ENCODE assay signal across 8 mouse cellular contexts in genomic region chr8:45999784-46000705, GRCm38 (mm10). TPM values are rescaled to one million over a fixed set of nuclear protein-coding genes. Genes with fewer than 3 reads are reported as not detected.
DNase-seq lines count a peak whose midpoint lies in the region; ATAC-seq and TF ChIP-seq lines count a peak whose summit lies in the region.

No protein-coding gene starts in this region.

- peak overlapping the region; percentile 95 for H3K27ac ChIP-seq in embryonic facial prominence, embryonic 14.5 days (replicated peaks; ENCODE audit: low read depth, low read length)
- H3K27ac ChIP-seq in limb, embryonic 14.5 days (replicated peaks; ENCODE audit: low read depth, low read length), result peak overlapping the region; percentile 91
- H3K27ac ChIP-seq in midbrain, postnatal 0 days (ENCODE audit: low read depth, low read length), result peak overlapping the region; percentile 99

- peak overlapping the region; percentile 97 for H3K4me2 ChIP-seq in embryonic facial prominence, embryonic 14.5 days (ENCODE audit: low read depth, low read length)
- H3K4me2 ChIP-seq in limb, embryonic 14.5 days (replicated peaks; ENCODE audit: low read depth, low read length, severe bottlenecking), result peak overlapping the region; percentile 73
- peak overlapping the region; percentile 94 for H3K4me2 ChIP-seq in midbrain, postnatal 0 days (ENCODE audit: low read depth, low read length, poor library complexity, severe bottlenecking)

- peak overlapping the region; percentile 88 for H3K9ac ChIP-seq in embryonic facial prominence, embryonic 14.5 days (ENCODE audit: low read depth, low read length)
- peak overlapping the region; percentile 73 for H3K9ac ChIP-seq in limb, embryonic 14.5 days (ENCODE audit: low read depth, low read length, severe bottlenecking)
- peak overlapping the region; percentile 82 for H3K9ac ChIP-seq in midbrain, postnatal 0 days (replicated peaks; ENCODE audit: low read length, poor library complexity, severe bottlenecking)

- peak; percentile 97 for DNase-seq in 3T3-L1 (ENCODE audit: low read depth, low spot score)
- peak; percentile 96 to 98 for DNase-seq in adrenal gland, postnatal 4 days (ENCODE audit: low spot score in 2 of 2)
- DNase-seq in embryonic facial prominence, embryonic 14.5 days (ENCODE audit: low spot score), result peak; percentile 98
- DNase-seq in heart, adult 8-10 months (ENCODE audit: low spot score), result peak; percentile 99
- peak; percentile 99 for DNase-seq in kidney, adult 9 months
- DNase-seq in limb, embryonic 14.5 days (ENCODE audit: low spot score), result peak; percentile 97
- peak; percentile 98 for DNase-seq in midbrain, postnatal 0 days (ENCODE audit: low spot score)
- peak; percentile 96 for DNase-seq in spleen, postnatal 14 days (ENCODE audit: low spot score in 2 of 2)

- no peak; the same call in none of the 2 replicates for TF ChIP-seq CTCF in midbrain, postnatal 0 days (IDR thresholded peaks at IDR 0.05)

- H3K4me1 ChIP-seq in embryonic facial prominence, embryonic 14.5 days (ENCODE audit: control insufficient read depth, insufficient read depth, low read length), result peaks cover 9% of the 10 kb centered on the region
- H3K4me1 ChIP-seq in limb, embryonic 14.5 days (ENCODE audit: control insufficient read depth, insufficient read depth, low read length), result peaks cover 3% of the 10 kb centered on the region; the same call in 1 of the 2 replicates
- peaks cover 6% of the 10 kb centered on the region; the same call in 1 of the 2 replicates for H3K4me1 ChIP-seq in midbrain, postnatal 0 days (ENCODE audit: insufficient read depth, low read length)

- peaks cover 25% of the 10 kb centered on the region for H3K36me3 ChIP-seq in embryonic facial prominence, embryonic 14.5 days (ENCODE audit: control insufficient read depth, insufficient read depth, low read length)
- peaks cover 25% of the 10 kb centered on the region for H3K36me3 ChIP-seq in limb, embryonic 14.5 days (ENCODE audit: control insufficient read depth, insufficient read depth, low read length)
- peaks cover 4% of the 10 kb centered on the region; the same call in 1 of the 2 replicates for H3K36me3 ChIP-seq in midbrain, postnatal 0 days (ENCODE audit: insufficient read depth, low read length)

- peak; percentile 99 for ATAC-seq in embryonic facial prominence, embryonic 14.5 days (ENCODE audit: low read depth)
- ATAC-seq in limb, embryonic 14.5 days (ENCODE audit: low FRiP score, low read depth), result peak; percentile 99
- peak; percentile 99 for ATAC-seq in midbrain, postnatal 0 days (ENCODE audit: low FRiP score)

- 0 out of 2 replicates have a peak, but pooled peaks have one; percentile 80 for TF ChIP-seq POLR2A in limb, embryonic 14.5 days (IDR thresholded peaks at IDR 0.05; ENCODE audit: borderline replicate concordance, extremely low read depth, insufficient read depth, insufficient read length)

- no peaks in the 10 kb centered on the region for H3K27me3 ChIP-seq in embryonic facial prominence, embryonic 14.5 days (replicated peaks; ENCODE audit: control insufficient read depth, insufficient read depth, low read length)
- H3K27me3 ChIP-seq in limb, embryonic 14.5 days (ENCODE audit: control insufficient read depth, insufficient read depth, low read length), result no peaks in the 10 kb centered on the region
- H3K27me3 ChIP-seq in midbrain, postnatal 0 days (ENCODE audit: insufficient read depth, low read length), result no peaks in the 10 kb centered on the region

- 7% methylated on average over 39 of the region's 55 CpGs for WGBS in embryonic facial prominence, embryonic 14.5 days
- 6% methylated on average over 51 of the region's 55 CpGs for WGBS in limb, embryonic 14.5 days
- 2% methylated on average over 54 of the region's 55 CpGs for WGBS in midbrain, postnatal 0 days

- H3K4me3 ChIP-seq in embryonic facial prominence, embryonic 14.5 days (ENCODE audit: low read depth, low read length), result peak overlapping the region; percentile 59
- H3K4me3 ChIP-seq in limb, embryonic 14.5 days (replicated peaks; ENCODE audit: low read length), result peak overlapping the region; percentile 54
- H3K4me3 ChIP-seq in midbrain, postnatal 0 days (ENCODE audit: low read depth, low read length), result peak overlapping the region; percentile 58

- H3K9me3 ChIP-seq in embryonic facial prominence, embryonic 14.5 days (ENCODE audit: control insufficient read depth, low read length), result no peaks in the 10 kb centered on the region
- no peaks in the 10 kb centered on the region for H3K9me3 ChIP-seq in limb, embryonic 14.5 days (ENCODE audit: control insufficient read depth, low read length)
- H3K9me3 ChIP-seq in midbrain, postnatal 0 days (ENCODE audit: low read length), result no peaks in the 10 kb centered on the region

RNA-seq across cellular contexts. Expression of gene Lrp2bp, which starts 0.9 kb away (rescaled TPM):
- under 1 TPM; 0.28 to 0.51 TPM for total RNA-seq in adrenal gland, postnatal 4 days (2021)
- polyA plus RNA-seq in embryonic facial prominence, embryonic 14.5 days (2014; fragmentation: Nextera tagmentation; extraction: Ambion mirVana), result 0.35 and 1.1 TPM in 2 replicates
- total RNA-seq in heart, adult 8-10 months (2022), result 1 to 10 TPM in 3 of 4 experiments, under 1 TPM in 1; 0.78 to 2.2 (median 1.0) TPM
- 0.24 and 0.29 TPM in 2 replicates for polyA plus RNA-seq in limb, embryonic 14.5 days (2012; rRNA removed)
- polyA plus RNA-seq in limb, embryonic 14.5 days (2014; fragmentation: Nextera tagmentation; extraction: Ambion mirVana), result 0.40 and 0.53 TPM in 2 replicates
- 0.27 and 1.0 TPM in 2 replicates for total RNA-seq in midbrain, postnatal 0 days (2014; rRNA removed)
- polyA plus RNA-seq in midbrain, postnatal 0 days (2015; fragmentation: Nextera tagmentation; extraction: Ambion mirVana), result 0.17 and 0.35 TPM in 2 replicates

RNA-seq across cellular contexts. Expression of gene Ankrd37, which starts 5.5 kb away (rescaled TPM):
- 1 to 10 TPM; 2.3 TPM for total RNA-seq in adrenal gland, postnatal 4 days (2021)
- polyA plus RNA-seq in embryonic facial prominence, embryonic 14.5 days (2014; fragmentation: Nextera tagmentation; extraction: Ambion mirVana), result 17.9 and 19.2 TPM in 2 replicates
- 10 to 100 TPM in 1 of 4 experiments, 1 to 10 TPM in 3; 4.0 to 10.6 (median 6.6) TPM for total RNA-seq in heart, adult 8-10 months (2022)
- 10.9 and 17.2 TPM in 2 replicates for polyA plus RNA-seq in limb, embryonic 14.5 days (2012; rRNA removed)
- polyA plus RNA-seq in limb, embryonic 14.5 days (2014; fragmentation: Nextera tagmentation; extraction: Ambion mirVana), result 18.7 and 19.4 TPM in 2 replicates
- 4.3 and 13.8 TPM in 2 replicates for total RNA-seq in midbrain, postnatal 0 days (2014; rRNA removed)
- polyA plus RNA-seq in midbrain, postnatal 0 days (2015; fragmentation: Nextera tagmentation; extraction: Ambion mirVana), result 13.4 and 15.4 TPM in 2 replicates

RNA-seq across cellular contexts. Expression of gene Ufsp2, which starts 24.7 kb away (rescaled TPM):
- total RNA-seq in adrenal gland, postnatal 4 days (2021), result 10 to 100 TPM; 54.4 to 55.5 TPM
- 80.6 and 84.1 TPM in 2 replicates for polyA plus RNA-seq in embryonic facial prominence, embryonic 14.5 days (2014; fragmentation: Nextera tagmentation; extraction: Ambion mirVana)
- 10 to 100 TPM; 26.5 to 32.9 (median 27.4) TPM for total RNA-seq in heart, adult 8-10 months (2022)
- 51.5 and 62.3 TPM in 2 replicates for polyA plus RNA-seq in limb, embryonic 14.5 days (2012; rRNA removed)
- 81.9 and 92.5 TPM in 2 replicates for polyA plus RNA-seq in limb, embryonic 14.5 days (2014; fragmentation: Nextera tagmentation; extraction: Ambion mirVana)
- 26.9 and 44.6 TPM in 2 replicates for total RNA-seq in midbrain, postnatal 0 days (2014; rRNA removed)
- 51.9 and 56.9 TPM in 2 replicates for polyA plus RNA-seq in midbrain, postnatal 0 days (2015; fragmentation: Nextera tagmentation; extraction: Ambion mirVana)

RNA-seq across cellular contexts. Expression of gene 1700029J07Rik, which starts 25.0 kb away (rescaled TPM):
- 1 to 10 TPM; 3.6 to 3.9 TPM for total RNA-seq in adrenal gland, postnatal 4 days (2021)
- polyA plus RNA-seq in embryonic facial prominence, embryonic 14.5 days (2014; fragmentation: Nextera tagmentation; extraction: Ambion mirVana), result 4.6 and 4.8 TPM in 2 replicates
- 1 to 10 TPM in 1 of 4 experiments, under 1 TPM in 3; 0.35 to 1.1 (median 0.58) TPM for total RNA-seq in heart, adult 8-10 months (2022)
- 2.6 and 5.2 TPM in 2 replicates for polyA plus RNA-seq in limb, embryonic 14.5 days (2012; rRNA removed)
- polyA plus RNA-seq in limb, embryonic 14.5 days (2014; fragmentation: Nextera tagmentation; extraction: Ambion mirVana), result 1.9 and 2.5 TPM in 2 replicates
- total RNA-seq in midbrain, postnatal 0 days (2014; rRNA removed), result 1.9 and 3.4 TPM in 2 replicates
- 3.9 and 5.1 TPM in 2 replicates for polyA plus RNA-seq in midbrain, postnatal 0 days (2015; fragmentation: Nextera tagmentation; extraction: Ambion mirVana)

Comparison
In these comparisons a context has a peak if more than half of its experiments do, and no peak if none do; other contexts are left out.
1. Peak in every context shown above with its lines: DNase-seq, ATAC-seq, H3K4me3 ChIP-seq and H3K27ac ChIP-seq.